Mouse (Mus musculus) left cerebral cortex, adult 2 months (tissue): ENCODE measurements around the gene Dpep3. TPM values are rescaled to one million over a fixed set of nuclear protein-coding genes. Genes with fewer than 3 reads are reported as not detected.
"Not testable (repeated sequence)": the region's sequence is repeated elsewhere in the genome, so short reads cannot be mapped to it uniquely, and the experiment has no call there.

Source experiments
- DNase-seq, 2 experiments: peaks; one replicate each; pipeline ENCODE4 v3.0.0; 2021 to 2022; ENCODE audit warnings: low spot score in 2 of 2, mixed read lengths in 1 of 2; ENCODE audit errors: extremely low spot score in 1 of 2
- H3K27ac ChIP-seq: fragments of 200-600 bp; 2 replicates; pipeline ENCODE4 v1.8.1; 2022
- H3K4me3 ChIP-seq: fragments of 200-600 bp; 2 replicates; pipeline ENCODE4 v1.8.1; 2022
- CTCF ChIP-seq: fragments of 200-600 bp; IDR thresholded peaks from 2 replicates; pipeline ENCODE4 v1.8.1; 2022; ENCODE audit warnings: antibody characterized with exemption, mild to moderate bottlenecking, moderate library complexity
- intact Hi-C: fragments of 180-260 bp; cut with DNase I; formaldehyde crosslinking; loops from one replicate; pipeline ENCODE4 v1.15.1; 2025
- total RNA-seq, 2 experiments: library from RNA; stranded (reverse); gene quantifications; 2 replicates each; pipeline ENCODE4 v1.2.3; 2021

The Dpep3 gene
- total RNA-seq, 2 experiments from 2014 or later, result not detected

- intact Hi-C loops, result no loop called here
- no peak overlapping the region for H3K27ac ChIP-seq
- no peak overlapping the region for H3K4me3 ChIP-seq
- no peak for DNase-seq
- TF ChIP-seq CTCF, result no peak
Observed at GRCm38 (mm10) chr8:106004538-106005207, 25.4 kb upstream of the Dpep3 start.

GRCm38 (mm10) chr8:106001908-106002307 lies 22.7 kb upstream of the Dpep3 start:
- DNase-seq, result no peak
- Histone ChIP-seq H3K4me3 (no peak overlapping the region), H3K27ac (no peak overlapping the region)
- intact Hi-C loops, result no loop called here
- TF ChIP-seq CTCF, result no peak

- intact Hi-C loops, result no loop called here
- Histone ChIP-seq H3K4me3 (no peak overlapping the region), H3K27ac (no peak overlapping the region)
- no peak for DNase-seq
- TF ChIP-seq CTCF, result no peak
Observed at GRCm38 (mm10) chr8:105998971-105999370, 19.7 kb upstream of the Dpep3 start.

GRCm38 (mm10) chr8:105996359-105996758 lies 17.1 kb upstream of the Dpep3 start:
- no peak for TF ChIP-seq CTCF
- Histone ChIP-seq H3K27ac (no peak overlapping the region), H3K4me3 (no peak overlapping the region)
- DNase-seq, result no peak
- intact Hi-C loops, result no loop called here

- no peak for DNase-seq
- intact Hi-C loops, result no loop called here
- TF ChIP-seq CTCF, result no peak
Observed at GRCm38 (mm10) chr8:105993226-105993625, 14.0 kb upstream of the Dpep3 start.

GRCm38 (mm10) chr8:105992499-105992898 lies 13.3 kb upstream of the Dpep3 start:
- no peak for DNase-seq
- Histone ChIP-seq H3K27ac (no peak overlapping the region), H3K4me3 (no peak overlapping the region)
- intact Hi-C loops, result no loop called here
- no peak for TF ChIP-seq CTCF

More at GRCm38 (mm10) chr8:105993226-105993625, 14.0 kb upstream of the Dpep3 start:
- no peak overlapping the region for H3K27ac ChIP-seq
- H3K4me3 ChIP-seq, result no peak overlapping the region

- intact Hi-C loops, result loop anchor here (2.0 kb wide), 1 partner anchor 31 kb away; no protein-coding TSS in a partner anchor
Observed at GRCm38 (mm10) chr8:105991546-105991945, 12.3 kb upstream of the Dpep3 start.

GRCm38 (mm10) chr8:105990856-105991387 lies 11.7 kb upstream of the Dpep3 start, which contains the start of gene Dus2:
Dus2 (plus strand) TSS chr8:105991337.
- peak; percentile 48 to 71 for DNase-seq
- Histone ChIP-seq H3K4me3 (no peak within 1 kb of the TSS), H3K27ac (no peak within 1 kb of the TSS)
- intact Hi-C loops, result loop anchor here (2.0 kb wide), 1 partner anchor 32 kb away; no protein-coding TSS in a partner anchor
- peak; percentile 88 for TF ChIP-seq CTCF

More at GRCm38 (mm10) chr8:105991546-105991945, 12.3 kb upstream of the Dpep3 start:
- H3K27ac ChIP-seq, result no peak overlapping the region
- DNase-seq, result no peak
- TF ChIP-seq CTCF, result no peak
- no peak overlapping the region for H3K4me3 ChIP-seq

GRCm38 (mm10) chr8:105988546-105988945 lies 9.3 kb upstream of the Dpep3 start:
- TF ChIP-seq CTCF, result no peak

GRCm38 (mm10) chr8:105983406-105983805 lies 4.2 kb upstream of the Dpep3 start:
- DNase-seq, intact Hi-C loops, H3K27ac ChIP-seq, H3K4me3 ChIP-seq: not testable (repeated sequence)

More at GRCm38 (mm10) chr8:105988546-105988945, 9.3 kb upstream of the Dpep3 start:
- no peak overlapping the region for H3K4me3 ChIP-seq
- no peak for DNase-seq
- intact Hi-C loops, result no loop called here
- H3K27ac ChIP-seq, result no peak overlapping the region

GRCm38 (mm10) chr8:105981146-105981545 lies 1.9 kb upstream of the Dpep3 start:
- DNase-seq, result no peak
- Histone ChIP-seq H3K27ac (no peak overlapping the region), H3K4me3 (no peak overlapping the region)
- TF ChIP-seq CTCF, result peak; percentile 27
- intact Hi-C loops, result no loop called here

- no peak for DNase-seq
- H3K4me3 ChIP-seq, result no peak overlapping the region
- H3K27ac ChIP-seq, result no peak overlapping the region
- intact Hi-C loops, result no loop called here
- TF ChIP-seq CTCF, result no peak
Observed at GRCm38 (mm10) chr8:105975363-105975762, 3.9 kb downstream of the Dpep3 start.
